Mouse (Mus musculus) brain, embryonic 14.5 days (tissue): ENCODE data around the gene Npdc1. TPM values are rescaled to one million over a fixed set of nuclear protein-coding genes. Genes with fewer than 3 reads are reported as not detected.

Experiments used
- DNase-seq: peaks from one replicate; pipeline ENCODE4 v3.0.0-alpha.2; 2011; ENCODE audit warnings: low read depth
- CTCF ChIP-seq: fragments of 200-500 bp; IDR thresholded peaks from 2 replicates; pipeline ENCODE4 v1.5.1; 2012; ENCODE audit warnings: inconsistent platforms, mild to moderate bottlenecking, moderate library complexity, borderline replicate concordance; ENCODE audit not compliant: insufficient read depth, insufficient read length; ENCODE audit errors: extremely low read depth
- POLR2A ChIP-seq: fragments of 200-500 bp; IDR thresholded peaks from 2 replicates; pipeline ENCODE4 v1.6.1; 2012; ENCODE audit warnings: mild to moderate bottlenecking, inconsistent platforms, borderline replicate concordance; ENCODE audit not compliant: poor library complexity, insufficient read depth, insufficient read length, severe bottlenecking; ENCODE audit errors: extremely low read depth
- polyA plus RNA-seq: library from polyadenylated mRNA; depleted of rRNA; stranded (reverse); fragments of >200 nt; gene quantifications from 2 replicates; pipeline ENCODE4 v1.2.3, GENCODE M21; 2012

Gene Npdc1
- polyA plus RNA-seq, 1 experiment, result 621 TPM

GRCm38 (mm10) chr2:25425481-25425880 lies 26.3 kb downstream of the Npdc1 start:
- DNase-seq, result peak; percentile 14
- TF ChIP-seq POLR2A (no peak), CTCF (no peak)

- TF ChIP-seq POLR2A (no peak), CTCF (peak; percentile 83)
- peak; percentile 83 for DNase-seq
These were observed 27.6 kb downstream of the Npdc1 start for GRCm38 (mm10) chr2:25426721-25427191.

GRCm38 (mm10) chr2:25427256-25427655 lies 28.1 kb downstream of the Npdc1 start:
- TF ChIP-seq POLR2A (no peak), CTCF (no peak)

GRCm38 (mm10) chr2:25428442-25429236 lies 29.5 kb downstream of the Npdc1 start, which contains the start of gene Abca2:
TSS of gene Abca2 (plus strand) at chr2:25428703.
- DNase-seq, result peak; percentile 97
- peak; percentile 79 for TF ChIP-seq POLR2A
- peak; percentile 95 for TF ChIP-seq CTCF

More at GRCm38 (mm10) chr2:25427256-25427655, 28.1 kb downstream of the Npdc1 start:
- DNase-seq, result no peak

- TF ChIP-seq POLR2A, result no peak
- TF ChIP-seq CTCF, result no peak
- peak; percentile 18 for DNase-seq
These were observed 30.5 kb downstream of the Npdc1 start for GRCm38 (mm10) chr2:25429435-25430180.

- peak; percentile 29 for DNase-seq
- no peak for TF ChIP-seq CTCF
- TF ChIP-seq POLR2A, result no peak
These were observed 31.5 kb downstream of the Npdc1 start for GRCm38 (mm10) chr2:25430395-25431233.

- no peak for DNase-seq
- no peak for TF ChIP-seq CTCF
- no peak for TF ChIP-seq POLR2A
These were observed 32.2 kb downstream of the Npdc1 start for GRCm38 (mm10) chr2:25431308-25431855.

- TF ChIP-seq POLR2A (no peak), CTCF (no peak)
- no peak for DNase-seq
These were observed 33.4 kb downstream of the Npdc1 start for GRCm38 (mm10) chr2:25432326-25433098.

- no peak for DNase-seq
- TF ChIP-seq CTCF, result no peak
- TF ChIP-seq POLR2A, result no peak
These were observed 34.0 kb downstream of the Npdc1 start for GRCm38 (mm10) chr2:25433101-25433500.

- TF ChIP-seq POLR2A, result no peak
- TF ChIP-seq CTCF, result no peak
These were observed 35.1 kb downstream of the Npdc1 start for GRCm38 (mm10) chr2:25434292-25434691.

More at GRCm38 (mm10) chr2:25434292-25434691, 35.1 kb downstream of the Npdc1 start:
- no peak for DNase-seq
